Mouse (Mus musculus) forebrain, embryonic 15.5 days (tissue): Measurements from ENCODE around the gene Arhgap6. TPM values are rescaled to one million over a fixed set of nuclear protein-coding genes. Genes with fewer than 3 reads are reported as not detected.

Experiments used
- ATAC-seq: fragments of 200-750 bp; cut with Nextera tagmentation; replicated peaks from 2 replicates; pipeline ENCODE4 v1.8.0; 2017; ENCODE audit warnings: mild to moderate bottlenecking, moderate TSS enrichment, moderate library complexity
- H3K27ac ChIP-seq: fragments of 300-500 bp; sonication (generic); replicated peaks from 2 replicates; pipeline ENCODE4 v1.5.1; 2015; ENCODE audit warnings: mild to moderate bottlenecking, inconsistent platforms
- H3K27me3 ChIP-seq: fragments of 300-500 bp; sonication (generic); 2 replicates; pipeline ENCODE4 v1.6.1; 2015; ENCODE audit warnings: inconsistent platforms
- H3K36me3 ChIP-seq: fragments of 300-500 bp; sonication (generic); 2 replicates; pipeline ENCODE4 v1.6.1; 2015; ENCODE audit warnings: mild to moderate bottlenecking, inconsistent platforms
- H3K4me1 ChIP-seq: fragments of 300-500 bp; sonication (generic); 2 replicates; pipeline ENCODE4 v1.6.1; 2015; ENCODE audit warnings: inconsistent platforms
- H3K4me2 ChIP-seq: fragments of 300-500 bp; sonication (generic); replicated peaks from 2 replicates; pipeline ENCODE4 v1.6.1; 2015; ENCODE audit warnings: mild to moderate bottlenecking, inconsistent platforms
- H3K4me3 ChIP-seq: fragments of 300-500 bp; sonication (generic); 2 replicates; pipeline ENCODE4 v1.5.1; 2015; ENCODE audit warnings: mild to moderate bottlenecking, inconsistent platforms
- H3K9ac ChIP-seq: fragments of 300-500 bp; sonication (generic); replicated peaks from 2 replicates; pipeline ENCODE4 v1.6.1; 2015; ENCODE audit warnings: mild to moderate bottlenecking, inconsistent platforms
- H3K9me3 ChIP-seq: fragments of 300-500 bp; sonication (generic); 2 replicates; pipeline ENCODE4 v1.6.1; 2016; ENCODE audit warnings: inconsistent platforms
- WGBS: fragments of 180-500 bp; shearing (Covaris S2); methylation state at CpG from one replicate; pipeline ENCODE4 v1.1.7; 2015; ENCODE audit warnings: mixed read lengths; 5-methylcytosine and 5-hydroxymethylcytosine counted together
- polyA plus RNA-seq: library from polyadenylated mRNA; unstranded; fragments of >200 nt; fragmentation: Nextera tagmentation; extraction: Ambion mirVana; gene quantifications from 2 replicates; pipeline ENCODE4 v1.2.1, GENCODE M21; 2015

Gene Arhgap6
- polyA plus RNA-seq, 1 experiment from 2014 or later, result 0.46 TPM

- 89% methylated on average over 3 of the region's 3 CpGs for WGBS
- Histone ChIP-seq H3K9ac (no peak overlapping the region), H3K27me3 (no peaks in the 10 kb centered on the region), H3K36me3 (no peaks in the 10 kb centered on the region), H3K4me2 (no peak overlapping the region), H3K4me3 (no peak overlapping the region), H3K9me3 (no peaks in the 10 kb centered on the region), H3K4me1 (no peaks in the 10 kb centered on the region), H3K27ac (no peak overlapping the region)
- no peak for ATAC-seq
Observed at GRCm38 (mm10) chrX:168904086-168904485, 109.2 kb downstream of the Arhgap6 start.

GRCm38 (mm10) chrX:168907586-168907985 is 112.7 kb downstream of the Arhgap6 start:
- Histone ChIP-seq H3K4me3 (no peak overlapping the region), H3K9ac (no peak overlapping the region), H3K27me3 (no peaks in the 10 kb centered on the region), H3K27ac (no peak overlapping the region), H3K4me2 (no peak overlapping the region), H3K4me1 (no peaks in the 10 kb centered on the region), H3K9me3 (no peaks in the 10 kb centered on the region), H3K36me3 (no peaks in the 10 kb centered on the region)
- 46% methylated on average over 2 of the region's 2 CpGs for WGBS
- no peak for ATAC-seq

GRCm38 (mm10) chrX:168913519-168913918 is 118.6 kb downstream of the Arhgap6 start:
- no peaks in the 10 kb centered on the region for H3K9me3 ChIP-seq
- H3K27ac ChIP-seq, result no peak overlapping the region
- ATAC-seq, result no peak
- no peak overlapping the region for H3K4me2 ChIP-seq
- no peak overlapping the region for H3K4me3 ChIP-seq
- no peaks in the 10 kb centered on the region for H3K4me1 ChIP-seq
- no peaks in the 10 kb centered on the region for H3K36me3 ChIP-seq
- H3K9ac ChIP-seq, result no peak overlapping the region
- H3K27me3 ChIP-seq, result no peaks in the 10 kb centered on the region

- Histone ChIP-seq H3K4me3 (no peak overlapping the region), H3K36me3 (no peaks in the 10 kb centered on the region), H3K9me3 (no peaks in the 10 kb centered on the region), H3K4me2 (no peak overlapping the region), H3K27me3 (no peaks in the 10 kb centered on the region), H3K9ac (no peak overlapping the region), H3K4me1 (no peaks in the 10 kb centered on the region), H3K27ac (no peak overlapping the region)
- 74% methylated on average over 2 of the region's 2 CpGs for WGBS
- ATAC-seq, result no peak
Observed at GRCm38 (mm10) chrX:168920942-168921341, 126.0 kb downstream of the Arhgap6 start.

- Histone ChIP-seq H3K4me3 (no peak overlapping the region), H3K9me3 (no peaks in the 10 kb centered on the region), H3K9ac (no peak overlapping the region), H3K4me1 (no peaks in the 10 kb centered on the region), H3K27me3 (no peaks in the 10 kb centered on the region), H3K27ac (no peak overlapping the region), H3K36me3 (no peaks in the 10 kb centered on the region), H3K4me2 (no peak overlapping the region)
- no peak for ATAC-seq
- 71% methylated on average over 1 of the region's 1 CpGs for WGBS
Observed at GRCm38 (mm10) chrX:168932420-168932819, 137.5 kb downstream of the Arhgap6 start.

- no peak overlapping the region for H3K9ac ChIP-seq
- WGBS, result 13% methylated on average over 3 of the region's 3 CpGs
- no peaks in the 10 kb centered on the region for H3K27me3 ChIP-seq
- no peaks in the 10 kb centered on the region for H3K4me1 ChIP-seq
- H3K27ac ChIP-seq, result no peak overlapping the region
- ATAC-seq, result no peak
- H3K9me3 ChIP-seq, result no peaks in the 10 kb centered on the region
- H3K4me2 ChIP-seq, result no peak overlapping the region
- no peaks in the 10 kb centered on the region for H3K36me3 ChIP-seq
- no peak overlapping the region for H3K4me3 ChIP-seq
Observed at GRCm38 (mm10) chrX:168935447-168935846, 140.5 kb downstream of the Arhgap6 start.

- 49% methylated on average over 4 of the region's 4 CpGs for WGBS
- Histone ChIP-seq H3K27me3 (no peaks in the 10 kb centered on the region), H3K9me3 (no peaks in the 10 kb centered on the region), H3K4me2 (no peak overlapping the region), H3K27ac (no peak overlapping the region), H3K4me3 (no peak overlapping the region), H3K9ac (no peak overlapping the region), H3K36me3 (no peaks in the 10 kb centered on the region), H3K4me1 (no peaks in the 10 kb centered on the region)
- ATAC-seq, result no peak
Observed at GRCm38 (mm10) chrX:168937941-168938340, 143.0 kb downstream of the Arhgap6 start.

- H3K27ac ChIP-seq, result no peak overlapping the region
- no peak overlapping the region for H3K9ac ChIP-seq
Observed at GRCm38 (mm10) chrX:168941684-168942083, 146.8 kb downstream of the Arhgap6 start.

GRCm38 (mm10) chrX:168943217-168943616 is 148.3 kb downstream of the Arhgap6 start:
- Histone ChIP-seq H3K9me3 (no peaks in the 10 kb centered on the region), H3K4me2 (no peak overlapping the region), H3K4me3 (no peak overlapping the region), H3K27ac (no peak overlapping the region), H3K36me3 (no peaks in the 10 kb centered on the region), H3K27me3 (no peaks in the 10 kb centered on the region), H3K9ac (no peak overlapping the region), H3K4me1 (no peaks in the 10 kb centered on the region)
- no peak for ATAC-seq
- whole genome bisulfite sequencing, result 89% methylated on average over 4 of the region's 4 CpGs

More at GRCm38 (mm10) chrX:168941684-168942083, 146.8 kb downstream of the Arhgap6 start:
- H3K4me2 ChIP-seq, result no peak overlapping the region
- WGBS, result 79% methylated on average over 5 of the region's 5 CpGs
- H3K36me3 ChIP-seq, result no peaks in the 10 kb centered on the region
- no peaks in the 10 kb centered on the region for H3K27me3 ChIP-seq
- H3K4me3 ChIP-seq, result no peak overlapping the region
- no peaks in the 10 kb centered on the region for H3K4me1 ChIP-seq
- H3K9me3 ChIP-seq, result no peaks in the 10 kb centered on the region
- no peak for ATAC-seq

- Histone ChIP-seq H3K9ac (no peak overlapping the region), H3K9me3 (no peaks in the 10 kb centered on the region), H3K4me1 (no peaks in the 10 kb centered on the region), H3K27ac (no peak overlapping the region), H3K36me3 (no peaks in the 10 kb centered on the region), H3K4me2 (no peak overlapping the region), H3K4me3 (no peak overlapping the region), H3K27me3 (no peaks in the 10 kb centered on the region)
- no peak for ATAC-seq
- 84% methylated on average over 1 of the region's 1 CpGs for WGBS
Observed at GRCm38 (mm10) chrX:168975444-168975843, 180.5 kb downstream of the Arhgap6 start.

- Histone ChIP-seq H3K4me2 (no peak overlapping the region), H3K9ac (no peak overlapping the region), H3K36me3 (no peaks in the 10 kb centered on the region), H3K4me1 (no peaks in the 10 kb centered on the region), H3K4me3 (no peak overlapping the region), H3K9me3 (no peaks in the 10 kb centered on the region), H3K27ac (no peak overlapping the region), H3K27me3 (no peaks in the 10 kb centered on the region)
- no peak for ATAC-seq
- WGBS, result 69% methylated on average over 3 of the region's 3 CpGs
Observed at GRCm38 (mm10) chrX:168977776-168978175, 182.9 kb downstream of the Arhgap6 start.

- 65% methylated on average over 2 of the region's 2 CpGs for WGBS
- no peak for ATAC-seq
- Histone ChIP-seq H3K36me3 (no peaks in the 10 kb centered on the region), H3K9me3 (no peaks in the 10 kb centered on the region), H3K4me2 (no peak overlapping the region), H3K27me3 (no peaks in the 10 kb centered on the region), H3K9ac (no peak overlapping the region), H3K27ac (no peak overlapping the region), H3K4me3 (no peak overlapping the region), H3K4me1 (no peaks in the 10 kb centered on the region)
Observed at GRCm38 (mm10) chrX:168980370-168980769, 185.5 kb downstream of the Arhgap6 start.

GRCm38 (mm10) chrX:169007066-169007465 is 212.2 kb downstream of the Arhgap6 start:
- no peaks in the 10 kb centered on the region for H3K27me3 ChIP-seq

More at GRCm38 (mm10) chrX:169007066-169007465, 212.2 kb downstream of the Arhgap6 start:
- Histone ChIP-seq H3K4me1 (no peaks in the 10 kb centered on the region), H3K9ac (no peak overlapping the region), H3K4me2 (no peak overlapping the region), H3K27ac (no peak overlapping the region), H3K36me3 (no peaks in the 10 kb centered on the region), H3K9me3 (no peaks in the 10 kb centered on the region), H3K4me3 (no peak overlapping the region)
- WGBS, result 71% methylated on average over 1 of the region's 1 CpGs
- no peak for ATAC-seq
